Mouse (Mus musculus): ENCODE results near the gene Slc1a6.
"Not testable (repeated sequence)": the region's sequence is repeated elsewhere in the genome, so short reads cannot be mapped to it uniquely, and the experiment has no call there.

The Slc1a6 gene

DNA sequence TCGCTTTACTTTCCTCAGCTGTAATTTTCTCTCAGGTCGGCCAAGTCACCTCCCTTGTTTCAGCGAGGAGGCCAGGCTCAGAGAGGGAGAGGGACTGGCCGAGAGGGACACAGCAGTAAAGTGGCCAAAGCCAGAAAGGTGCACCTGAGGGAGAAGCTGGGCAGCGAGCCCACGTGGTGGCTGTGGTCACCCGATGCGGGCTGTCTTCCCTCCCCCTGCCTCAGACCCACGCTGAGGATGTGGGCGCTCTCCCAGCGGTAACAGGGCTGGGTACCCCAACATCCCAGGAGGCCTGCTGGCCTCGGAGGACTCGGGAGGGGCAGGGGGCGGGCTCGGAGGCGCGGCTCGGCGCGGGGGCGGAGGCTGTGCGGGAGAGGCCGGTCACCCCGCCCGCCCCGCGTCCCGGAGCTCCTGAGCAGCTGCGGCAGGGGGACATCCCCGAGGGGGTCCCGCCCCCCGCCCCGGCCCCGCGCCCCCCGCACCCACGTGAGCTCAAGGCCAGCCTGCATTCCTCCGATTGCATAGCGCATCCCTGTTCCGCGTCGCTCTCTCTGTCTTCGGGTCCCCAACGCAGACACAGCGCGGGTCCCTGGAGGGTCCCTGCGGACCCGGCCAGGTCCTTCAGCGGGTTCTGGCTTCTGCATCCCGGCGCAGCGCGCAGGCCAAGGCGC lies at the start of gene Slc1a6:
TSS of gene Slc1a6 (plus strand) at position 516 of the 671 bp plus-strand sequence.
- peak; percentile 1 to 50 for DNase-seq

DNA sequence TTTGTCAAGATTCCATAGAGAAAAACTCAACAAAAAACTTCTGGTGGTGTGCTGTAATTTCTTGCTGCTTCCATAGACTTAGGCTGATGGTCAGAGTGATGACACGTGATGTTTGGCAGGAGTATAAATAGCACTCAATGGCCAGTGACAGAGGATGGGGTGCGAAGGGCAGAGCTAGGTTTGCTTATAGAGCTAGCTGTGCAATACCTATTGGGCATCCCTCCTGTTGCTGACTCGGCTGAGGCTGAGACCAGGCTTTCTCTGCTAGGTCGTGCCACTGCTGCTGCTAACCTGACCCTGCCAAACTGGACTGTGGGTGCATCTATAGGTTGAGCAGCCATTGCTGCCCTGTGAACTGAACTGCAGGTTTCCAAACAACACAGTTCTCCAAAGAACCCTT lies 40.5 kb upstream of the Slc1a6 start:
- no peak for DNase-seq

DNA sequence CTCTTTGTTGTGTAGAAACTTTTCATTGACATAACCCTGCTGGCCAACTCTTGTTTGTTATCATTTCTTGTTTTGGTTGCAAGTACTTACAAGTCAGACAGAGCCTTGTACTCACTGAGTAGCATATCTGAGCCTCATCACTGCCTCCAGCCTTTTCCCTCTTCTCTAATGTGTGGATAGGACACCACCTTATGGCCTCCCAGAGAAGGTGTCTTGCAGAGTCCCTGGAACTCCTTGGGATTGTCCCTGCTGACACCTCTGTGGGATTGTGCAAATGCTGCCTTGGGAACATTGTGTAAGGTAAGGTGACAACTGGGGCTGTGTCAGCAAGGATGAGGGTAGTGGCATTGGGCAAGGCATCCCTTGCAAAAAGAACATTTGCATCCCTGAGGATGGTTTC lies 36.6 kb upstream of the Slc1a6 start:
- no peak for DNase-seq

DNA sequence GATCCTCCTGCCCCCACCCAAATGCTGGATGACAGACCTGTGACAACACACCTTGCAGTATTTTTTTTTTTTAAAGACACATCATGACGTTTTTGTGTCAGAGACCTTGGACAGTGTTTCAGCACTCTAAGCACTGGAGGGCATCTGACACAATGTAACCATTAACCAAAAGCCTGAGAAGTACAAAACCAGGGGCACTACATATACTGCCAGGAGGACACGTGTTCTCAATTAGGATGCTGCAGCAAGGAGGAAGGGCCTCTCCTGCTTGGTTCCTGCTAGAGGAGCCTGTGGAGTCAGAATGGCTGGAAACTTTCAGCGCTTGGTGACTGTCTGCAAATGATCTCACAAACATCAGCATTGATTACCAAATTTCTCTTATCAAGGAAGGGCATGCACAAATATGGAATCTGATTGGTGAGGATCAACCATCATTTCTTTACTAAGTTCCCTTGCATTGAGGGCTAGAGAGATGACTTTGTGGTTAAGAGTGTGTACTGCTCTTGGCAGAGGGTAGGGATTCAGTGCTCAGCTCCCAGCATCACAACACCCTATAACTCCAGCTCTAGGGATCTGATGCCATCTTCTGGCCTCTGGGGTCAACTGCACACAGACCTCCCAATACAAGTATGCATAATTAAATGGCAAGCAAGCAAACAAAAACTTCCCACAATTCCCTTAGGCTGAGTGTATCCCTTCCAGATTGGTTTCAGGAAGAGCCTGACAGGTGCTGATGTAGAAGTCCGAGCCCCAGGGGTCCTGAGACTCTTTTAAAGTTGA lies 34.7 kb upstream of the Slc1a6 start:
- DNase-seq = peak; percentile 17 to 44

DNA sequence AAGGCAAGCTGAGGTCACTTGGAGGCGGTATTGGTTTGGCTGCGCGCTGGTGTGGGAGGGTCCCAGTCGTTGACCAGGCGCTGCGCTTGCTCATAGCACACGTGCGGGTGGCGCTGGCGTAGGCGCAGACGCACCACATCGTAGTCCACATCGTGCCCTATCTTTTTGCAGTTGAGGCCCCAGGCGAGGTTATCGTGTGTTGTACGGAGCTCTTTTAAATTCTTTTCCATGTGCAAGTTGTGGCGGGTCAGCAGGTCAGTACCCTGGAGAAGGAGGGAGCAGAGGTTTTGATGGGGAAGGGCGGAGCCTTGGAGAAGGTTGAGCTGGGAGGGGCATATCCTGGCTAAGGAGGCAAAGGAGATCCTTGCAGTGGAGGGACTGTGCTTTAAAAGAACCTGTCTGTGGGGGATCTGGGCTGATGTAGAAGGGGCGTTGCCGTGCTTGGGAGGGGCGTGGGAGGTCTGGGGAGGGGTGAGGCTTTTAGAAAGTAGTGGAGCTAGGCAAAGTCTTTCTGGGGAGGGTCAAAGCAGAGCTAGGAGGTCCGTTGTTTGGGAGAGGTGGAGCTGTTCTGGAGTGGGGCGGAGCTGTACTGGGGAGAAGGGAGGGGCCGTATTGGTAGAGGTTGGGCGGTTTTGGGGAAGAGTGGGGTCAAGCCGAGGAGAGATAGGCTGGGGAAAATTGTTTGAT lies 33.1 kb upstream of the Slc1a6 start:
- peak in 1 of 2 experiments; percentile 2 for DNase-seq

DNA sequence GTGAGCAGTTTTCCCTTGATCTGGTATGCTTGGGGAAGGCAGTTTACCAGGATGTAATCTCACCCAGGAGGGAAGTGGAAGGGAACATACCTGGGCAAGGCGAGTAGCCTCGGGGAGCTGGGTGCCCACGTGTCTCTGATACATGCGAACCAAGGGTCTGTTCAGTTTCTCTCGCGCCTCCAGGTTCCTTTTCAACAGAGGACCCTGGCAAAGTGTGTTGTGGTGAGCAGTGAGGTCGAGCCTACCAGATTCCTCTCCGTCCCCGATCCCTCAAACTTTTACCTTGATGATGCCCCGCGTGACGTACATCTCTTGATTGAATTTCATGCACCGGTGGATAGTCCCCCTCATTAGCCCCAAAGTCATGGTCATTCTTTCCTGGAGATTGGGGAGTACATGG lies 32.1 kb upstream of the Slc1a6 start:
- DNase-seq = no peak

DNA sequence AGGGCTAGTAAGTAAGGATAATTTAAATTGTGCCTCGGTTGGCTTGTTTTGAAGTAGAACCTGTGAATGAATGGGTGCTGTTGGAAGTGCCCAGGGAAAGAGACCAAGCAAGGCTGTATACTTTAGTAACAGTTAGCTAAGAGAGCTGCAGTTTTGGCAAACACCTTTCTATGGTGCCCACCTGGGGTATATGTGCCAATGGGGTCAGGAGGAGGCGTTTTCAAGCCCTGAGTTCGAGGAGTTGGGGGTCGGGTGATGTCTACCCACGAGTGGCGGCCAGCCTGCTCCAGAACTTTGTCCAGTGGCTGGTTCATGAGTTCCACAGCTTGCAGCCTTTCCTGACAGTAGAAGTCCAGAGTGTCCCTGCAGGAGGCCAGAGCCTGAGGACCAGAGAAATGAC lies 31.4 kb upstream of the Slc1a6 start:
- DNase-seq = no peak

DNA sequence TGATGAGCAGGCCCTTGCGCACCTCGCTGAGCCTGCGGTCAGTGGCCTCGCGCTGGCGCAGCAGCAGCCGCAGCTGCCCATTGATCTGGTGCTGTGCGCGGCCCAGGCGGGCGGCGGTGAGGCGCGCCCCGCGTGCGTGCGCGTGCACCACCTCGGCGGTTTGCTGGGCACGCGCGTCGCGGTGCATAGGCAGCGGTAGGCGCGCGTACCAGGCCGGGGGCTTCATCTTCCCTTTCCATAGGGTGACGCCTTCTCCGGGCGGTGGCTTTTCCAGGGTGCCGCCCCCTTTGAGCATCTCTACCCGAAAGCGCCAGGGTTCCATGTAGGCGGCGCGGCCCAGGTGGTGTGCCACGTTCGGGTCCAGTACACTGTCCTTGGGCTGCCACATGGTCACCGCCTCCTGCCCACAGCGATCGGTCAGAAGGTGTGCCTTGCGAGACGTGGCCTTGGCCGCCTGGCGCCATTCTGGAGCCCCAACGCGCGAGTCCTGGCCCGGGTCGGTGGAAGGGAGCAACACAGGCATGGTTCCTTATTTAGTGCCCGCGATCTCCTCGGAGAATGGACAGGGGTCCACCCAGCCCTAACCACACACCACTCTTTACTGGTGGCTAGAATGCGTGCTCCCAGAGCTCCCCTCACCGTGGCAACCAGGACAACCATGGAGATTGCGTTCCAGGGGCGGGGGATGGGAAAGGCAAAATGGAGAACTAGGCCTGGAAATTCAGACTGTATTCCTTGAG lies 27.7 kb upstream of the Slc1a6 start, which contains the start of gene Ccdc105:
TSS of gene Ccdc105 (minus strand) at position 614 of the 740 bp plus-strand sequence.
- DNase-seq = peak in 1 of 2 experiments; percentile 22

DNA sequence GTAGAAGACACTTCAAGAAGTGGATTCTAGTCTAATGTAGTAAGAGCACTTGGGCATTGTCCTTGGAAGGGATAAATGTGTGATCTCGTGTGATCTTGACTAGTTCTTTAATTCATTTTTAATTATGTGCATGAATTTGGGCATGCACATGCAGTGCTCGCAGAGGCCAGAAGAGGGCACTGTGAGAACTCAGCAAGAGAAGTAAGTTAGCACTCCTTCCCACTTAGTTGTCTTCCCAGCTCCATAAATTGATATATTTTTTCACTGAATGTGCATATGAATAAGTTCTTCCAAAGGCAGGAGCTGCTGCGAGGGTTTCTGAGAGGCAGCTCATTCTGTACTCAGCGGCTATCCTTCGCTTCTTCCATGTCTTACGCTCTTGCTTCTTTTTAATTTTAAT lies 24.3 kb upstream of the Slc1a6 start:
- peak; percentile 52 to 86 for DNase-seq

DNA sequence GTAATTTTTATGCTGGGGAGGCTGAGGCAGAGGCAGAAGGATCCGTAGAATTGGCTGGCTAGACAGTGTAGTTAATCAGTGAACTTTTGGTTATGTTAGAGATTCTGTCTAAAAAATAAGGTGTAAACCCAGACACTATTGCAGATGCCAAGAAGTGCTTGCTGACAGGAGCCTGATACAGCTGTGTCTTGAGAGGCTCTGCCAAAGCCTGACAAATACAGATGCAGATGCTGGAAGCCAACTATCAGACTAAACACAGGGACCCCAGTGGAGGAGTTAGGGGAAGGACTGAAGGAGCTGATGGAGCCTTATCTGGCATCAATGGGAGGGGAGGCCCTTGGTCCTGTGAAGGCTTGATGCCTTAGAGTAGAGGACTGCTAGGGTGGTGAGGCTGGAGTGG lies 14.7 kb upstream of the Slc1a6 start:
- no peak for DNase-seq

DNA sequence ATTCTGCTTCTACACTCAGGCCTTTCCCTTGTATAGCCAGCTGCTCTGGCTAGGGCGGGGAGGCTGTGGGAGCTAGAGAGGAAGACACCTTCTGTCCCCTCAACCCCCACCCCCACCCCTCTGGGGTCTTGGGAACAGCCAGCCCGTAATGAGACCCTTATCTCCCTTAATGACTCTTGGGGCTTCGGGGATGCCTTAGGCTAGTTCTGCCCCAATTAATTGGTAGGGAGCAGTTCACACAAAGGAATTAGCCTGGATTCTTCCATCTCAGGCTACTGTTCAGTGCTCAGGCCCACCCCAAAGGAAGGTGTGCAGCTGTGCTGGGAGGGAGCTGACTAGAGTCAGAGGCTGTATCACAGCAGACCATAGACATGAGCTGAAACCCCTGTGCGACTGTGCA lies 4.5 kb upstream of the Slc1a6 start:
- no peak for DNase-seq

DNA sequence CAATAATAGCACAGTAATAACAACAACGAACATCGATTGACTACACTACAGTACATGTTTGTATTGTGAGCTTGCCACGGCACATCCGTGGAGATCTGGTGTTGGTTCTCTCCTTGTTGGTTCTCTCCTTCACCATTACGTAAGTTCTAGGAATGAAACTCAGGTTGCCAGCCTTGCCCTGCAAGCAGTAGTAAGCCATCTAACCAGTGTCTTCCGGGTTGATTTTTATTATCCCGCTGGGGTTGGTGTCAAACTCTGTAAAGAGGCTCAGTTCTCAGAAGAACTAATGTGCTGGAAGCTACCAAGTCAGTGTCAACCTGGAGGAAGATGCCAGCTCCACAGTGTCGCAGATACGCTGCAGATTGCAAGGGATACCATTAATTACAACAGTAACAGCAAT lies 769 bp upstream of the Slc1a6 start:
- no peak for DNase-seq

DNA sequence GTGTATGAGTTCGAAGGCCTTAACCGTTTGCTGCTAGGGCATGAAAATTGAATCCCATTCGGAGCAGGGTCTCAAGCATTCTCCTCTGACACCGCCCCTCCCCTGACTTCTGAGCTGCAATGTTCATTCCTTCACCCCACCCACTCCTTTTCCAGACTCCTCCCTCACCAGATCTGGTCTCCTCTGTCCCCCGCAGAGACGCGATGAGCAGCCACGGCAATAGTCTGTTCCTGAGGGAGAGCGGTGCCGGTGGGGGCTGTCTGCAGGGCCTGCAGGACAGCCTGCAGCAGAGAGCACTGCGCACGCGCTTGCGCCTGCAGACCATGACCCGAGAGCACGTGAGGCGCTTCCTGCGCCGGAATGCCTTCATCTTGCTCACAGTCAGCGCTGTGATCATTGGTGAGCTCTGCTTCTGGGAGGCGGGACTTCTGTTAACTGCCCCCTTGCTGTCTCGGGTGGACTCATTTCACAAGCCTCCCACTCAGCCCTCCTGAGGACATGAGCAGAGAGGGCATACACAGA lies 7.3 kb downstream of the Slc1a6 start:
- DNase-seq = peak; percentile 72 to 78

DNA sequence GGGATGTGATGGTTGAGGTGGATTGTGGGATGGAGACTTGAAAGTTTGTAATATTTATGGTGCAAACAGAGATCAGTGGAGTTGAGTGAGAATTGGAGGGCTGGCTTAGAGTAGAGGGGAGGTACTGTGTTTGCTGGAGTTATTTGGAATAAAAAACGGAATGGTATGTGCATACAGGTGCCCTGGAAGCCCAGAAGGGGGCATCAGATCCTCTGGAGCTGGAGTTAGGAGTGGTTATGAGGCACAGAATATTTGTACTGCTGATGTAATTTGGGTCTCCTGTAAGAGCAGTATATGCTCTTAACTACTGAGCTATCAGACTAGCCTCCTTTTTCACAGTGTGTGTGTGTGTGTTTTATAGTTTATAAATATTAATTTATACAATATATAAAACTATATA lies 10.3 kb downstream of the Slc1a6 start:
- no peak for DNase-seq

DNA sequence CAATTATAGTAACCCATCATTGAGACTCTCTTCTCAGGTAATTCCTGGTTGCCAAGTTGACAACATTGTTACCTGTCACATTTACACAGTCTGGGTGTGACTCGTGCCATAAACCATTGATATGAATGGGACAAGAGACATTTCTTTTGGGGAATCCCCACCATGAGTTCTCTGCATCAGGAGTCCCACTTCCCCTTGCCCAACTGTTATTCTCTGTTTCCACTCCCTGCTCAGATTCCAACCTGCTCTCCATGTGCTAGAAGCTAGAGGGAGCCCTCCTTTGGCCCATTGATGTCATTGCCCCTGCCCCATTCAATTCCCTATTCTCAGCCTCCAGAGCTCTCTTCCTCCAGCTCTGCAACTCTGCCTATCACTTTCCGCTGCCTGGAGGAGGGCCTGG lies 21.2 kb downstream of the Slc1a6 start:
- no peak for DNase-seq

DNA sequence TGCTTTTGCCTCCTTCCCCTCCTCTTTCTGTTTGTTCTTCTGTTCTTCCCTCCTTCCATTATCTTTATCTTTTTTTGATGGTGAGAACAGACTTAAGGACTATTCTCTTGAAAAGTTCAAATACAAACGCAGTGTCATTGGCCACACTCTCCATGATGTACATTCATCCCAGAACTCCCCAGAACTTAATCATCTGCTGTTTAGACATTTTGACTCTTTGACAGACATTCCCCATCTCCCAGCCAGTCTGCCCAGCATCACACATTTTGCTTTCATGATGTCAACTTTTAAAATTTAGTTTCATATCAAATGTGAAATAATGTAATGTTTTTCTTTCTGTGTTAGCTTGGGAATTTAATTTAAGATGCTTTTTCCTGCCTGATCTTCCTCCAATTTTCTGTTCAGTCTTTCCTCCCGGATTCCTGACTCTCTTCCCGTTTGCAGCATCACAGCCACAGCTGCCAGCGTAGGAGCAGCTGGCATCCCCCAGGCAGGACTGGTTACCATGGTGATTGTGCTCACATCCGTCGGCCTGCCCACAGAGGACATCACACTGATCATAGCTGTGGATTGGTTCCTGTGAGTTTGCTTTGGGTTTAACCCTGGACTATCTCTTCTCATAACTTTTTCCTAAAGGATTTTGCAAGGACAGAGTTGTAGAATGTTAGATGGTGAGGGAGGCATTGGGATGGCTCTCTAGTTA lies 32.2 kb downstream of the Slc1a6 start:
- no peak for DNase-seq

DNA sequence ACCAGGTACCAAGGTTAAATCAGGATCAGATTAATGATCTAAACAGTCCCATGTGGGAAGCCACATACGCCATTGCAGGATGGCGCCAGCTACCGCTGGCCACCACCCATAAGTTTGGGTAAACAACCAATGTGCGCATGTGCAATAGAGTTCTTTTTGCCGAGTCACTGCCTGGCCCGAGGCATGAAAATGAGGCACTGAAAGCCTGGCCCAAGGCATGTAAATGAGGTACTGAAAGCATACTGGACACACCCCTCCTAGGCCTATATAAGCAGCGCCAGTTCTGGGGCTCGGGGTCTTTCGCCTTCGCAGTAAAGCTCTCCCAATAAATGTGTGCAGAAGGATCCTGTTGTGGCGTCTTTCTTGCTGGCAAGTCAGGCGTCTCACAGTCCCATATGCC lies 60.2 kb downstream of the Slc1a6 start:
- DNase-seq = not testable (repeated sequence)

DNA sequence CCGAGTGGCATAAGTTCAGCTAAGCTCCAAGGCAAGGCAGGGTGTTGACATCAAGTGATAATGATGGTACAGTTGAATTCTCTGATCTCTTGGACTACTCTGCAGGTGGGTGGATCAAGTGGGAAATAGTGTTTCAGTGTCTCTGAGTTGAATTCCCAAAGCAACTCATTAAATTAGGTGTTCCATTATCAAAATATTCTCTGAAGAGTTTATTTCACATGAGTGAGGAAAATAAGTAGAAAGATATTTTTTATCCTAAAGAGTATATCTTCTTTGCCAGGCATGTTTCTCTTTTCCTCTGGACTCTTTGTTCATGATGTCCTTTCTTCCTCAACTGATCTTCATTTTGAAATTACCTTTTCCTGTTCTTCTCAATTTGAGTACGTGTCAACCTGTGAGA lies 71.8 kb downstream of the Slc1a6 start, which contains the start of gene Olfr1356:
TSS of gene Olfr1356 (minus strand) at position 101 of the 400 bp plus-strand sequence.
- DNase-seq = no peak
